Mouse (Mus musculus) lung, postnatal 0 days (tissue): ENCODE data around the gene Dot1l. TPM values are rescaled to one million over a fixed set of nuclear protein-coding genes. Genes with fewer than 3 reads are reported as not detected.
"Not testable (repeated sequence)": the region's sequence is repeated elsewhere in the genome, so short reads cannot be mapped to it uniquely, and the experiment has no call there.

ENCODE experiments used
- ATAC-seq: fragments of 200-750 bp; cut with Nextera tagmentation; 2 replicates; pipeline ENCODE4 v1.8.0; 2017; ENCODE audit warnings: moderate library complexity
- DNase-seq: peaks from one replicate; pipeline ENCODE4 v3.0.0-alpha.2; 2016; ENCODE audit warnings: low spot score
- H3K27ac ChIP-seq: fragments of 300-500 bp; sonication (generic); 2 replicates; pipeline ENCODE4 v1.5.1; 2014; ENCODE audit warnings: antibody characterized with exemption, mild to moderate bottlenecking, low read length, mixed read lengths
- H3K27me3 ChIP-seq: fragments of 300-500 bp; sonication (generic); replicated peaks from 2 replicates; pipeline ENCODE4 v1.6.1; 2014; ENCODE audit warnings: low read length, mixed read lengths; ENCODE audit not compliant: insufficient read depth
- H3K36me3 ChIP-seq: fragments of 300-500 bp; sonication (generic); 2 replicates; pipeline ENCODE4 v1.6.1; 2014; ENCODE audit warnings: low read length, mixed read lengths; ENCODE audit not compliant: insufficient read depth
- H3K4me1 ChIP-seq: fragments of 300-500 bp; sonication (generic); 2 replicates; pipeline ENCODE4 v1.6.1; 2014; ENCODE audit warnings: antibody characterized with exemption, low read depth, low read length, mixed read lengths; ENCODE audit not compliant: insufficient read depth
- H3K4me2 ChIP-seq: fragments of 300-500 bp; sonication (generic); replicated peaks from 2 replicates; pipeline ENCODE4 v1.6.1; 2014; ENCODE audit warnings: low read depth, mild to moderate bottlenecking, low read length, moderate library complexity, mixed read lengths
- H3K4me3 ChIP-seq: fragments of 300-500 bp; sonication (generic); 2 replicates; pipeline ENCODE4 v1.5.1; 2014; ENCODE audit warnings: low read depth, low read length
- H3K9ac ChIP-seq: fragments of 300-500 bp; sonication (generic); replicated peaks from 2 replicates; pipeline ENCODE4 v1.6.1; 2014; ENCODE audit warnings: low read depth, mild to moderate bottlenecking
- H3K9me3 ChIP-seq: fragments of 300-500 bp; sonication (generic); 2 replicates; pipeline ENCODE4 v1.6.1; 2016; ENCODE audit warnings: low read length, mixed read lengths
- CTCF ChIP-seq: IDR thresholded peaks from 2 replicates; pipeline ENCODE4 v1.5.1; 2016; ENCODE audit warnings: antibody characterized with exemption, mild to moderate bottlenecking
- EP300 ChIP-seq: IDR thresholded peaks from 2 replicates; pipeline ENCODE4 v1.6.1; 2016; ENCODE audit warnings: antibody characterized with exemption, mild to moderate bottlenecking, control low read depth
- WGBS: fragments of 180-500 bp; shearing (Covaris S2); extraction: QIAGEN DNeasy Blood & Tissue Kit; methylation state at CpG from one replicate; pipeline ENCODE4 v1.1.7; 2014; 5-methylcytosine and 5-hydroxymethylcytosine counted together
- polyA plus RNA-seq: library from polyadenylated mRNA; unstranded; fragments of >200 nt; fragmentation: Nextera tagmentation; extraction: Ambion mirVana; gene quantifications from 2 replicates; pipeline ENCODE4 v1.2.1, GENCODE M21; 2015

Gene Dot1l
- polyA plus RNA-seq, 1 experiment from 2014 or later = 7.4 TPM

DNA sequence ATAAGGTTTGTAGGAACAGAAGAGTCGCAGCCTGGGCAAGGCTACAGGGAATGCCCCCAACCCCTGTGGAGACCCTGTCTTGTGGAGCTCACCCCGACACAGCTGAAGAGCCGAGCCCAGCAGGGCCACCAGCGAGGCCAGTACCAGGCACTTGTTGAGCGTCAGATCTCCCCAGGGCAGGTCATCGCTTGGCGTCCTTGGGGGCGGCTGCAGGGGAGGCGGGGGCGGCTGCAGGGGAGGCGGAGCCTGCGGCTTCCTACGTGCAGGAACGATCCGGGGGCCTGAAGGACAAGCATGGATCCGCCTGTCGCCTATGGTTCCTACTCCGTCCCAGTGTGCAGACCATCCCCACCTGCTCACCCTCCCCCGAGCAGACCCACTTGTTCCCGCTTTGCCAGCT, 55.1 kb downstream of the Dot1l start:
- no peak for ATAC-seq
- no peak overlapping the region for H3K9ac ChIP-seq
- no peak overlapping the region for H3K4me2 ChIP-seq

GRCm38 (mm10) chr10:80812391-80813041, 57.5 kb downstream of the Dot1l start:
- TF ChIP-seq CTCF (no peak), EP300 (no peak)
- Histone ChIP-seq H3K9me3 (no peaks in the 10 kb centered on the region), H3K36me3 (no peaks in the 10 kb centered on the region), H3K4me2 (no peak overlapping the region), H3K27ac (no peak overlapping the region), H3K4me3 (no peak overlapping the region), H3K4me1 (peaks cover 13% of the 10 kb centered on the region), H3K27me3 (peaks cover 19% of the 10 kb centered on the region; the same call in 1 of the 2 replicates), H3K9ac (no peak overlapping the region)
- WGBS = 48% methylated on average over 5 of the region's 5 CpGs
- ATAC-seq (no peak), DNase-seq (no peak)

More for the DNA sequence above, 55.1 kb downstream of the Dot1l start:
- Histone ChIP-seq H3K9me3 (no peaks in the 10 kb centered on the region), H3K27ac (no peak overlapping the region), H3K4me3 (no peak overlapping the region), H3K4me1 (peaks cover 14% of the 10 kb centered on the region), H3K36me3 (no peaks in the 10 kb centered on the region), H3K27me3 (peaks cover 19% of the 10 kb centered on the region; the same call in 1 of the 2 replicates)
- TF ChIP-seq EP300 = no peak
- TF ChIP-seq CTCF = no peak
- WGBS = 9% methylated on average over 18 of the region's 20 CpGs
- DNase-seq = no peak

- peaks cover 4% of the 10 kb centered on the region for H3K4me1 ChIP-seq
- DNase-seq (no peak), ATAC-seq (no peak)
- no peaks in the 10 kb centered on the region for H3K9me3 ChIP-seq
- H3K27ac ChIP-seq = no peak within 1 kb of the TSS
- H3K27me3 ChIP-seq = peaks cover 15% of the 10 kb centered on the region; the same call in 1 of the 2 replicates
- H3K36me3 ChIP-seq = no peaks in the 10 kb centered on the region
- no peak within 1 kb of the TSS for H3K4me2 ChIP-seq
- WGBS = 62% methylated on average over 4 of the region's 4 CpGs
- no peak within 1 kb of the TSS for H3K4me3 ChIP-seq
- H3K9ac ChIP-seq = no peak within 1 kb of the TSS
- no peak for TF ChIP-seq CTCF
- no peak for TF ChIP-seq EP300
Observed at GRCm38 (mm10) chr10:80813366-80813765, 58.4 kb downstream of the Dot1l start, which contains the start of gene Jsrp1. Gene Jsrp1, minus strand, starts transcription at chr10:80813498.

- WGBS = 58% methylated on average over 7 of the region's 7 CpGs
Observed at GRCm38 (mm10) chr10:80814800-80815199, 59.8 kb downstream of the Dot1l start.

DNA sequence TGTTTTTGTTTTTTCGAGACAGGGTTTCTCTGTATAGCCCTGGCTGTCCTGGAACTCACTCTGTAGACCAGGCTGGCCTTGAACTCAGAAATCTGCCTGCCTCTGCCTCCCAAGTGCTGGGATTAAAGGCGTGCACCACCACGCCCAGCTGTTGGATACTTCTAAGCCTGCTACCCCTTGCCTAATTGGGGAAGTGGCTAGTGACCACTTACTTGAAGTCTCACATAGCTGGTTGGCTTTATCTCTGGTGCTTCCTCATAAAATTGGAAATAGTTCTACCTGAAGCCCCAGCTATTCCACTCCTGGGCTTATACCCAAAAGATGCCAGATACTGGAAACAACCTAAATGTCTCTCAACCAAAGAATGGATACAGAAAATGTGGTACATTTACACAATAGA, 61.3 kb downstream of the Dot1l start:
- 63% methylated on average over 3 of the region's 3 CpGs for WGBS
- not testable (repeated sequence) for H3K36me3 ChIP-seq

More at GRCm38 (mm10) chr10:80814800-80815199, 59.8 kb downstream of the Dot1l start:
- ATAC-seq (no peak), DNase-seq (no peak)
- no peak overlapping the region for H3K4me3 ChIP-seq
- 0 out of 2 replicates have a peak, but pooled peaks cover 3% of the 10 kb centered on the region for H3K27me3 ChIP-seq
- no peak overlapping the region for H3K9ac ChIP-seq
- no peaks in the 10 kb centered on the region for H3K36me3 ChIP-seq
- TF ChIP-seq EP300 (no peak), CTCF (peak; percentile 17)
- H3K4me2 ChIP-seq = no peak overlapping the region
- no peak overlapping the region for H3K27ac ChIP-seq
- no peaks in the 10 kb centered on the region for H3K9me3 ChIP-seq
- no peaks in the 10 kb centered on the region for H3K4me1 ChIP-seq

DNA sequence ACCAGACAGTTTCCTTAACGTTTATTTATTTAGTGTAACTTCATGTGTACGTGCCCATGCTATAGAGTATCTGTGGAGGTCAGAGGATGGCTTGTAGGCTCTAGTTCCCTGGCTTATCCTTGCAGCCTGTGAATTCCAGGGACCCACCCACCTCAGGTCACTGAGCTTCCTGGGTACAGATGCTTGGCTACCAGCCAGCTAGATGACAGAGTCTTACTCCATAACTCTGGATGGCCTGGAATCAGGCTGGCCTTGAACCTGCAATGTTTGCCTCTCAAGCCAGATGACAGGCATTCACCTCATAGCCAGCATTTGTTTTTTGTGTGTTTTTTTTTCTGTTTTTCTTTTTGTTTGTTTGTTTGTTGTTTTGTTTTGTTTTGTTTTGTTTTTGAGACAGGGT, 62.2 kb downstream of the Dot1l start:
- Histone ChIP-seq H3K4me1 (no peaks in the 10 kb centered on the region), H3K4me3 (no peak overlapping the region), H3K27me3 (no peaks in the 10 kb centered on the region), H3K9ac (no peak overlapping the region), H3K27ac (no peak overlapping the region), H3K9me3 (no peaks in the 10 kb centered on the region), H3K4me2 (no peak overlapping the region), H3K36me3 (no peaks in the 10 kb centered on the region)
- DNase-seq = no peak
- no peak for ATAC-seq
- TF ChIP-seq EP300 (no peak), CTCF (no peak)
- 27% methylated on average over 2 of the region's 2 CpGs for WGBS

More for the DNA sequence above, 61.3 kb downstream of the Dot1l start:
- H3K9me3 ChIP-seq, H3K27ac ChIP-seq, DNase-seq, H3K27me3 ChIP-seq, H3K4me1 ChIP-seq, H3K4me2 ChIP-seq, ATAC-seq, H3K4me3 ChIP-seq, H3K9ac ChIP-seq: not testable (repeated sequence)
